Mouse (Mus musculus) midbrain, embryonic 11.5 days (tissue): Measurements from ENCODE around the gene Hmox2. TPM values are rescaled to one million over a fixed set of nuclear protein-coding genes. Genes with fewer than 3 reads are reported as not detected.
"Not testable (repeated sequence)": the region's sequence is repeated elsewhere in the genome, so short reads cannot be mapped to it uniquely, and the experiment has no call there.

Experiments
- ATAC-seq: fragments of 200-750 bp; cut with Nextera tagmentation; 2 replicates; pipeline ENCODE4 v1.8.0; 2017; ENCODE audit warnings: moderate TSS enrichment, moderate library complexity; ENCODE audit not compliant: low FRiP score
- DNase-seq: peaks from one replicate; pipeline ENCODE4 v3.0.0; 2015; ENCODE audit warnings: low spot score; ENCODE audit errors: missing footprints
- H3K27ac ChIP-seq: fragments of 300-500 bp; sonication (generic); 2 replicates; pipeline ENCODE4 v1.5.1; 2014; ENCODE audit warnings: low read depth, low read length
- H3K27me3 ChIP-seq: fragments of 300-500 bp; sonication (generic); 2 replicates; pipeline ENCODE4 v1.6.1; 2014; ENCODE audit warnings: mild to moderate bottlenecking, low read length, moderate library complexity, mixed read lengths; ENCODE audit not compliant: control insufficient read depth, insufficient read depth
- H3K36me3 ChIP-seq: fragments of 300-500 bp; sonication (generic); 2 replicates; pipeline ENCODE4 v1.6.1; 2014; ENCODE audit warnings: mild to moderate bottlenecking, low read length, moderate library complexity, mixed read lengths; ENCODE audit not compliant: control insufficient read depth, insufficient read depth
- H3K4me1 ChIP-seq: fragments of 300-500 bp; sonication (generic); 2 replicates; pipeline ENCODE4 v1.6.1; 2014; ENCODE audit warnings: low read length; ENCODE audit not compliant: control insufficient read depth, insufficient read depth
- H3K4me2 ChIP-seq: fragments of 300-500 bp; sonication (generic); 2 replicates; pipeline ENCODE4 v1.6.1; 2014; ENCODE audit warnings: mild to moderate bottlenecking, moderate library complexity
- H3K4me3 ChIP-seq: fragments of 300-500 bp; sonication (generic); 2 replicates; pipeline ENCODE4 v1.5.1; 2014; ENCODE audit warnings: low read depth, low read length
- H3K9ac ChIP-seq: fragments of 300-500 bp; sonication (generic); 2 replicates; pipeline ENCODE4 v1.6.1; 2014; ENCODE audit warnings: low read length
- H3K9me3 ChIP-seq: fragments of 300-500 bp; sonication (generic); 2 replicates; pipeline ENCODE4 v1.6.1; 2016; ENCODE audit warnings: low read length; ENCODE audit not compliant: control insufficient read depth
- WGBS: fragments of 180-500 bp; shearing (Covaris S2); extraction: QIAGEN DNeasy Blood & Tissue Kit; methylation state at CpG from one replicate; pipeline ENCODE4 v1.1.7; 2014; 5-methylcytosine and 5-hydroxymethylcytosine counted together
- polyA plus RNA-seq: library from polyadenylated mRNA; unstranded; fragments of >200 nt; fragmentation: Nextera tagmentation; extraction: Ambion mirVana; gene quantifications from 2 replicates; pipeline ENCODE4 v1.2.1, GENCODE M21; 2014

The Hmox2 gene
- polyA plus RNA-seq, 1 experiment from 2014 or later: 82.7 TPM

- ATAC-seq: no peak
- H3K4me3 ChIP-seq: no peak overlapping the region
- H3K9me3 ChIP-seq: no peaks in the 10 kb centered on the region
- H3K27me3 ChIP-seq: no peaks in the 10 kb centered on the region
- no peaks in the 10 kb centered on the region for H3K36me3 ChIP-seq
- H3K4me2 ChIP-seq: no peak overlapping the region
- no peak overlapping the region for H3K27ac ChIP-seq
- WGBS: 97% methylated on average over 1 of the region's 1 CpGs
- H3K9ac ChIP-seq: no peak overlapping the region
- H3K4me1 ChIP-seq: no peaks in the 10 kb centered on the region
- DNase-seq: peak; percentile 56
Measured at GRCm38 (mm10) chr16:4742186-4742585, 16.0 kb downstream of the Hmox2 start.

GRCm38 (mm10) chr16:4752155-4752554 is 26.0 kb downstream of the Hmox2 start:
- Histone ChIP-seq H3K4me3 (no peak overlapping the region), H3K4me1 (no peaks in the 10 kb centered on the region), H3K9me3 (no peaks in the 10 kb centered on the region), H3K27ac (no peak overlapping the region), H3K36me3 (no peaks in the 10 kb centered on the region), H3K27me3 (no peaks in the 10 kb centered on the region), H3K4me2 (no peak overlapping the region), H3K9ac (no peak overlapping the region)
- ATAC-seq: no peak
- no peak for DNase-seq
- 92% methylated on average over 3 of the region's 3 CpGs for WGBS

- Histone ChIP-seq H3K27ac (no peak overlapping the region), H3K4me1 (no peaks in the 10 kb centered on the region), H3K4me3 (no peak overlapping the region), H3K36me3 (no peaks in the 10 kb centered on the region), H3K9ac (no peak overlapping the region), H3K27me3 (no peaks in the 10 kb centered on the region), H3K9me3 (no peaks in the 10 kb centered on the region), H3K4me2 (no peak overlapping the region)
- DNase-seq (no peak), ATAC-seq (no peak)
- WGBS: 91% methylated on average over 3 of the region's 3 CpGs
Measured at GRCm38 (mm10) chr16:4754045-4754444, 27.9 kb downstream of the Hmox2 start.

GRCm38 (mm10) chr16:4756660-4757335 is 30.6 kb downstream of the Hmox2 start:
- DNase-seq: peak; percentile 89
- 4% methylated on average over 29 of the region's 42 CpGs for WGBS
- Histone ChIP-seq H3K4me3 (peak overlapping the region; percentile 34), H3K9ac (peak overlapping the region; percentile 57; the same call in 1 of the 2 replicates), H3K4me2 (peak overlapping the region; percentile 34)
- not testable (repeated sequence) for H3K27ac ChIP-seq, H3K4me1 ChIP-seq, H3K9me3 ChIP-seq, H3K36me3 ChIP-seq, H3K27me3 ChIP-seq
- ATAC-seq: peak; percentile 89

- Histone ChIP-seq H3K4me1 (no peaks in the 10 kb centered on the region), H3K27me3 (no peaks in the 10 kb centered on the region), H3K36me3 (peaks cover 8% of the 10 kb centered on the region), H3K4me2 (no peak overlapping the region), H3K27ac (no peak overlapping the region), H3K4me3 (no peak overlapping the region), H3K9me3 (no peaks in the 10 kb centered on the region), H3K9ac (no peak overlapping the region)
- DNase-seq: no peak
- 92% methylated on average over 4 of the region's 4 CpGs for WGBS
- no peak for ATAC-seq
Measured at GRCm38 (mm10) chr16:4762437-4762836, 36.3 kb downstream of the Hmox2 start.

GRCm38 (mm10) chr16:4763276-4763675 is 37.1 kb downstream of the Hmox2 start:
- no peaks in the 10 kb centered on the region for H3K4me1 ChIP-seq
- no peak overlapping the region for H3K4me2 ChIP-seq
- no peak overlapping the region for H3K27ac ChIP-seq
- peaks cover 17% of the 10 kb centered on the region for H3K36me3 ChIP-seq
- WGBS: 38% methylated on average over 2 of the region's 2 CpGs
- DNase-seq (peak; percentile 88), ATAC-seq (no peak)
- H3K9me3 ChIP-seq: no peaks in the 10 kb centered on the region
- no peak overlapping the region for H3K4me3 ChIP-seq
- H3K27me3 ChIP-seq: no peaks in the 10 kb centered on the region
- H3K9ac ChIP-seq: no peak overlapping the region

GRCm38 (mm10) chr16:4765852-4766251 is 39.7 kb downstream of the Hmox2 start:
- Histone ChIP-seq H3K27me3 (no peaks in the 10 kb centered on the region), H3K36me3 (peaks cover 28% of the 10 kb centered on the region), H3K9me3 (no peaks in the 10 kb centered on the region), H3K4me2 (no peak overlapping the region), H3K4me3 (no peak overlapping the region), H3K4me1 (no peaks in the 10 kb centered on the region), H3K9ac (no peak overlapping the region), H3K27ac (no peak overlapping the region)
- ATAC-seq (no peak), DNase-seq (peak; percentile 77)
- 84% methylated on average over 2 of the region's 2 CpGs for WGBS

GRCm38 (mm10) chr16:4767012-4767790 is 41.0 kb downstream of the Hmox2 start:
- Histone ChIP-seq H3K4me3 (no peak overlapping the region), H3K27ac (no peak overlapping the region), H3K9ac (no peak overlapping the region), H3K9me3 (no peaks in the 10 kb centered on the region), H3K4me1 (no peaks in the 10 kb centered on the region), H3K36me3 (peaks cover 28% of the 10 kb centered on the region), H3K27me3 (no peaks in the 10 kb centered on the region), H3K4me2 (no peak overlapping the region)
- 85% methylated on average over 6 of the region's 6 CpGs for WGBS
- DNase-seq (no peak), ATAC-seq (no peak)

GRCm38 (mm10) chr16:4768719-4769118 is 42.6 kb downstream of the Hmox2 start:
- Histone ChIP-seq H3K27ac (no peak overlapping the region), H3K4me3 (no peak overlapping the region), H3K9me3 (no peaks in the 10 kb centered on the region), H3K27me3 (no peaks in the 10 kb centered on the region), H3K4me1 (no peaks in the 10 kb centered on the region), H3K9ac (no peak overlapping the region), H3K4me2 (no peak overlapping the region), H3K36me3 (peaks cover 28% of the 10 kb centered on the region)
- WGBS: 99% methylated on average over 5 of the region's 5 CpGs
- DNase-seq: no peak
- no peak for ATAC-seq
